8 mouse cellular contexts compared by ENCODE assay signal in the genomic region with DNA sequence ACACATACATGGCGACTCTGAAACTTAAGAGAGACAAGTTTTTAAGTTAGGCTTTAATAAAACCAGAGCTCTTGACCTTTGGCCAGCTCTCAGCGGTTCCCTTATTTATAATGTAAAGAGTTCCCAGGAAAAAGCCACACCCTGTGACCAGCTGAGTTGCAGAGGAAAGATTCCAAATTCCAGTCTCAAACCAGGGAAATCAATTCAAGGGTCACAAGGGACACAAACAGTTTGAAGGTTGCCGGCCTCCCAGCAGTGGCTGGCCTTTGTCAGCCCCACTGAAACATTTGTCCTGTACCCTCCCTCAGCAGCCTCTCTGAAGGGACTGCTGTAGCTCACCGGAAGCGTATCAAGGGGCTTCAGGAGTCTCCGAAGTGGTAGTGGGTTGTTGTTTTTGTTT. TPM values are rescaled to one million over a fixed set of nuclear protein-coding genes. Genes with fewer than 3 reads are reported as not detected.
DNase-seq lines count a peak whose midpoint lies in the region; ATAC-seq and TF ChIP-seq lines count a peak whose summit lies in the region.

No protein-coding gene starts in this region.

- H3K27ac ChIP-seq in lung, embryonic 14.5 days (ENCODE audit: low read depth), result no peak overlapping the region
- no peak overlapping the region for H3K27ac ChIP-seq in embryonic facial prominence, embryonic 14.5 days (replicated peaks; ENCODE audit: low read depth, low read length)
- H3K27ac ChIP-seq in kidney, embryonic 16.5 days (ENCODE audit: low read length), result peak overlapping the region; percentile 59; the same call in 1 of the 2 replicates
- H3K27ac ChIP-seq in neural tube, embryonic 15.5 days (replicated peaks), result no peak overlapping the region

- ATAC-seq in lung, embryonic 14.5 days (ENCODE audit: insufficient read depth), result no peak
- no peak for ATAC-seq in embryonic facial prominence, embryonic 14.5 days (ENCODE audit: low read depth)
- no peak for ATAC-seq in kidney, embryonic 16.5 days (ENCODE audit: low FRiP score, low TSS enrichment)
- ATAC-seq in neural tube, embryonic 15.5 days (ENCODE audit: low FRiP score), result no peak

- DNase-seq in lung, embryonic 14.5 days, result peak; percentile 28
- DNase-seq in lung, postnatal 25 days (ENCODE audit: low spot score), result no peak
- peak; percentile 27 for DNase-seq in embryonic facial prominence, embryonic 14.5 days (ENCODE audit: low spot score)
- no peak for DNase-seq in frontal cortex, postnatal 10 days (ENCODE audit: low spot score in 2 of 2)
- no peak for DNase-seq in left cerebral cortex, adult 18-20 months (ENCODE audit: low spot score in 2 of 2)
- no peak for DNase-seq in gastrocnemius, postnatal 14 days

- peak overlapping the region; percentile 66 for H3K4me3 ChIP-seq in lung, embryonic 14.5 days (ENCODE audit: low read depth, low read length)
- peak overlapping the region; percentile 85 for H3K4me3 ChIP-seq in embryonic facial prominence, embryonic 14.5 days (ENCODE audit: low read depth, low read length)
- H3K4me3 ChIP-seq in kidney, embryonic 16.5 days (ENCODE audit: low read length), result peak overlapping the region; percentile 80
- H3K4me3 ChIP-seq in neural tube, embryonic 15.5 days (replicated peaks), result no peak overlapping the region

- intact Hi-C loops in gastrocnemius, postnatal 14 days (cut with DNase I; ENCODE audit: low total_unique reads), result no loop called here

- TF ChIP-seq CTCF in lung, embryonic 14.5 days (IDR thresholded peaks at IDR 0.05; ENCODE audit: low read depth), result no peak

- H3K27me3 ChIP-seq in lung, embryonic 14.5 days (ENCODE audit: insufficient read depth, low read length), result no peaks in the 10 kb centered on the region
- no peaks in the 10 kb centered on the region for H3K27me3 ChIP-seq in embryonic facial prominence, embryonic 14.5 days (replicated peaks; ENCODE audit: control insufficient read depth, insufficient read depth, low read length)
- no peaks in the 10 kb centered on the region for H3K27me3 ChIP-seq in kidney, embryonic 16.5 days (ENCODE audit: insufficient read depth, low read length)
- H3K27me3 ChIP-seq in neural tube, embryonic 15.5 days (replicated peaks), result 0 out of 2 replicates have a peak, but pooled peaks cover 5% of the 10 kb centered on the region

- H3K36me3 ChIP-seq in lung, embryonic 14.5 days (ENCODE audit: insufficient read depth), result peaks cover 47% of the 10 kb centered on the region
- H3K36me3 ChIP-seq in embryonic facial prominence, embryonic 14.5 days (ENCODE audit: control insufficient read depth, insufficient read depth, low read length), result peaks cover 47% of the 10 kb centered on the region
- peaks cover 27% of the 10 kb centered on the region for H3K36me3 ChIP-seq in kidney, embryonic 16.5 days (ENCODE audit: insufficient read depth, low read length)
- no peaks in the 10 kb centered on the region for H3K36me3 ChIP-seq in neural tube, embryonic 15.5 days

- peak overlapping the region; percentile 84 for H3K9ac ChIP-seq in lung, embryonic 14.5 days
- peak overlapping the region; percentile 91 for H3K9ac ChIP-seq in embryonic facial prominence, embryonic 14.5 days (ENCODE audit: low read depth, low read length)
- peak overlapping the region; percentile 60 for H3K9ac ChIP-seq in kidney, embryonic 16.5 days (replicated peaks; ENCODE audit: low read length)
- no peak overlapping the region for H3K9ac ChIP-seq in neural tube, embryonic 15.5 days (replicated peaks)

- H3K4me1 ChIP-seq in lung, embryonic 14.5 days (ENCODE audit: insufficient read depth), result peaks cover 4% of the 10 kb centered on the region; the same call in 1 of the 2 replicates
- H3K4me1 ChIP-seq in embryonic facial prominence, embryonic 14.5 days (ENCODE audit: control insufficient read depth, insufficient read depth, low read length), result peaks cover 21% of the 10 kb centered on the region; the same call in 1 of the 2 replicates
- H3K4me1 ChIP-seq in kidney, embryonic 16.5 days (ENCODE audit: insufficient read depth, low read length), result peaks cover 25% of the 10 kb centered on the region
- peaks cover 20% of the 10 kb centered on the region for H3K4me1 ChIP-seq in neural tube, embryonic 15.5 days

- WGBS in lung, embryonic 14.5 days, result 26% methylated on average over 6 of the region's 6 CpGs
- 34% methylated on average over 6 of the region's 6 CpGs for WGBS in embryonic facial prominence, embryonic 14.5 days
- 21% methylated on average over 6 of the region's 6 CpGs for WGBS in kidney, embryonic 16.5 days
- 22% methylated on average over 6 of the region's 6 CpGs for WGBS in neural tube, embryonic 15.5 days

- peak overlapping the region; percentile 89 for H3K4me2 ChIP-seq in lung, embryonic 14.5 days
- peak overlapping the region; percentile 78 for H3K4me2 ChIP-seq in embryonic facial prominence, embryonic 14.5 days (ENCODE audit: low read depth, low read length)
- H3K4me2 ChIP-seq in kidney, embryonic 16.5 days (replicated peaks; ENCODE audit: low read depth, low read length), result peak overlapping the region; percentile 79
- H3K4me2 ChIP-seq in neural tube, embryonic 15.5 days, result peak overlapping the region; percentile 98

- no peaks in the 10 kb centered on the region for H3K9me3 ChIP-seq in lung, embryonic 14.5 days (ENCODE audit: low read depth, low read length)
- H3K9me3 ChIP-seq in embryonic facial prominence, embryonic 14.5 days (ENCODE audit: control insufficient read depth, low read length), result no peaks in the 10 kb centered on the region
- H3K9me3 ChIP-seq in kidney, embryonic 16.5 days (ENCODE audit: low read length), result no peaks in the 10 kb centered on the region
- no peaks in the 10 kb centered on the region for H3K9me3 ChIP-seq in neural tube, embryonic 15.5 days (replicated peaks)

RNA-seq across cellular contexts. Expression of a gene that starts 2.3 kb away (rescaled TPM):
- polyA plus RNA-seq in lung, embryonic 14.5 days (2014; fragmentation: Nextera tagmentation; extraction: Ambion mirVana), result 156 and 160 TPM in 2 replicates
- 277 and 304 TPM in 2 replicates for polyA plus RNA-seq in embryonic facial prominence, embryonic 14.5 days (2014; fragmentation: Nextera tagmentation; extraction: Ambion mirVana)
- 168 and 176 TPM in 2 replicates for polyA plus RNA-seq in kidney, embryonic 16.5 days (2015; fragmentation: Nextera tagmentation; extraction: Ambion mirVana)
- polyA plus RNA-seq in neural tube, embryonic 15.5 days (2015; fragmentation: Nextera tagmentation; extraction: Ambion mirVana), result 27.1 and 51.2 TPM in 2 replicates
- 10 to 100 TPM; 42.0 to 45.8 TPM for total RNA-seq in left cerebral cortex, adult 18-20 months (2021)
- 100 to 1,000 TPM; 147 to 216 TPM for total RNA-seq in gastrocnemius, postnatal 14 days (2021)

Comparison
In these comparisons a context has a peak if more than half of its experiments do, and no peak if none do; other contexts are left out.
1. DNase-seq: peak in lung, embryonic 14.5 days (single experiment) and embryonic facial prominence, embryonic 14.5 days (single experiment); none in lung, postnatal 25 days (single experiment), frontal cortex, postnatal 10 days (0 of 2), left cerebral cortex, adult 18-20 months (0 of 2) and gastrocnemius, postnatal 14 days (single experiment).
2. Peak in every context shown above with its lines, with median percentiles within 50 percentile points of each other: H3K4me2 ChIP-seq.